Mouse (Mus musculus) monocyte, adult 2 months (primary cell): ENCODE data around the gene Ubqln4.
"Not testable (repeated sequence)": the region's sequence is repeated elsewhere in the genome, so short reads cannot be mapped to it uniquely, and the experiment has no call there.

Experiments
- DNase-seq, 2 experiments: peaks; one replicate each; pipeline ENCODE4 v3.0.0; 2022; ENCODE audit warnings: low spot score in 2 of 2, low read depth in 1 of 2

The Ubqln4 gene

DNA sequence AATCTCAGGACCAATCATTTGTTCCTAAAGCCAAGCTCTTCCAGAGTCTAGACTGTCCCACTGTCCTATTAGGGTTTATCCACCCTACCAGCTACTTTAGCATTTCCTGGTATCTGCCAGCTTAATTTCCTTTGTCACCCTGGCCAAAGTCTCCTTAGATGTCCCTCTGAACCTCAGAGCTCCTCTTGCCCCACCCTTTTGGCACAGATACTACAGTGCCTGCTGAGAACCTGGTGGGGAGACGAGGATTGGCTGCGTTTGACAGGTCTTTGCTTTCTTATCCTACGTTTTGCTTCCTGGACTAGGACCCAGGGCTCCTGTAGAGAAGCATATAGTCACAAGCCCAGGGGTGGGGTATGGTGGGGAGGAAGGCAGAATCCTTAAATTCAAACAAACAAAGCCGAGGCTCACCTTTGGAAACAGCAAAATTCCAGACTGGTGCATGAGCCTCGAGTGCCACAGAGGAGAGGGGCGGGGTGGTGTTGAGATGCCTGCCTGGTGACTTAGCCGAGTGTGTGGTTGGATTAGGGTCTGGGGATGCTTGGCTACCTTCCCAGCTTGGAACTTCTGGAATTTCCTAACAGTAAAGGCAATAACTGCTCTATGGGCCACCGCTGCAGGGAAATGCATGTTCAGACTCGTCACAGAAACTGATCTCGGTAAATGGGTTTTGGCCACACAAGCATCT lies 40.5 kb downstream of the Ubqln4 start:
- no peak for DNase-seq

DNA sequence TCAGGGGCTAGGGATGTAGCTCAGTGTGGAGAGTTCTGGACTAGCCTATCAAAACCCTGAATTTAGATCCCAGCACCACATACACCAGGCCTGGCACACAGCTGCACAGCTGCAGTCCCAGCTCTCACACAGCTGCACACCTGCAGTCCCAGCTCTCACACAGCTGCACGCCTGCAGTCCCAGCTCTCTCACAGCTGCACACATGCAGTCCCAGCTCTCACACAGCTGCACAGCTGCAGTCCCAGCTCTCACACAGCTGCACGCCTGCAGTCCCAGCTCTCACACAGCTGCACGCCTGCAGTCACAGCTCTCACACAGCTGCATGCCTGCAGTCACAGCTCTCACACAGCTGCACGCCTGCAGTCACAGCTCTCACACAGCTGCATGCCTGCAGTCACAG lies 43.0 kb downstream of the Ubqln4 start:
- not testable (repeated sequence) for DNase-seq

DNA sequence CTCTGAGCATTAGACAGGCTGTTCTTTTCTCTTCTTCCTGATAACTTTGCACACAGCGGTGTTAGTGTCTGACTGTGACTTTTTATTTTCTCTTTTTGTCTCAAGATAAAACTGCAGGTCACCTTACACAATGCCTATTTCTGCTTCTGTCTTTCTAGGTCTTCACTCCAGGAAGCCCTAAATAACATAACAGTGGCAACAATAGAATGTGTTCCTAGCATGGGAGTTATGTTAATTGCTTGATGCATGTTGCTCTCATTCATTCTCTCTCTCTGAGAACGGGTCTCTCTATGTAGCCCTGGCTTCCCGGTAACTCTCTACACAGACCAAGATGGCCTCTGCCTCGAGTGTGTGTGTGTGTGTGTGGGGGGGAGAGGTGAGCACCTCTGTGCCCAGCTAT lies 48.9 kb downstream of the Ubqln4 start:
- DNase-seq, result no peak

DNA sequence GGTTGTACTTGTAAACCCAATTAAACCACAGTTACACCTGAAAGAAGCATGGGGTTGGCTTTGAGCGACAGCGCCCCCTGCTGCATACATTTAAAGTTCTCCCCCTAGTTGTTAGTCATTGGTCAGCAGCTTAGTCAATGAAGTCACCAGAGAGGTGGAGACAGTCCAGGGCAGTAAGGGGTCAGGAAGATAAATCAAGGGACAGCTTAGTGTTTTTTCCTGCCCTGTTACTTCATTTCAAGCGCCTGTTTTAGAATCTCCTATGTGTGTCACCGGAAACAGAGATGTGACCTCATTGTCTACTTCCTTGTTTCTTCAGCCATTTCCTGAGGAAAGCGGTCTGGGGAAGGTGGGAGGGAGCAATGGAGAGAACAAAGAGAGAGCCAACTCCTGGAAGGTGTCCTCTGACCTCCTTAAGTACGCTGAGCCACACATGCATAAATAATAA lies 50.2 kb downstream of the Ubqln4 start:
- peak in 1 of 2 experiments; percentile 37 for DNase-seq

DNA sequence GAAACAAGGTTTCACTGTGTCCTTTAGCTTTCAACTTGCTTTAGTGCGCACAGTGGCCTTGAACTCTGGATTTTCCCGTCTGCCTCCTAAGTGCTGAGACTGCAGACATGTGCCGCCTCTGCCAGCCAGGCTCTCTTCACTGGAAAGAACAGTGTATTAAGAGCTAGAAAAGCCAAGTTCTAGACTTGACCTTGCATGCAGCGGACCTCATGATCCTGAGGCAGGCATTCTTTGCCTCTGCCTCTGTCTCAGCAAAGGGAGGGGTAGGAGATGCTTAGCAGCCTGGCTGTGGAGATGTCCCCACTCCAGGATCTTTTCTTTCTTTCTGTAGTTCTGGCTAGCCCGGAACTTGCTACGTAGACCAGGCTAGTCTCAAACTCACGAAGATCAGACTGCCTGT lies 51.3 kb downstream of the Ubqln4 start:
- DNase-seq, result no peak

DNA sequence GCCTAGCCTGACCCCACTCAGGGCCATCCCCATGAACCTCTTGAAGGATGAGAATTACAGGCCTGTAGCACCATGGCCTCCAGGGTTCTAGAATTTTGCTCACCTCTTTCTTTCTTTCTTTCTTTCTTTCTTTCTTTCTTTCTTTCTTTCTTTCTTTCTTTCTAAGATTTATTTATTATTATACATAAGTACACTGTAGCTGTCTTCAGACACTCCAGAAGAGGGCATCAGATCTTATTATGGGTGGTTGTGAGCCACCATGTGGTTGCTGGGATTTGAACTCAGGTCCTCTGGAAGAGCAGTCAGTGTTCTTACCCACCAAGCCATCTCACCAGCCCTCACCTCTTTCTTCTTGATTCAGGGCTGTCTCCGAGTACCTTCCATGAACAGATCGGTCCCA lies 52.1 kb downstream of the Ubqln4 start, which contains the start of gene Arhgef2:
Arhgef2 (plus strand) TSS at position 301 of the 400 bp plus-strand sequence.
- not testable (repeated sequence) for DNase-seq

DNA sequence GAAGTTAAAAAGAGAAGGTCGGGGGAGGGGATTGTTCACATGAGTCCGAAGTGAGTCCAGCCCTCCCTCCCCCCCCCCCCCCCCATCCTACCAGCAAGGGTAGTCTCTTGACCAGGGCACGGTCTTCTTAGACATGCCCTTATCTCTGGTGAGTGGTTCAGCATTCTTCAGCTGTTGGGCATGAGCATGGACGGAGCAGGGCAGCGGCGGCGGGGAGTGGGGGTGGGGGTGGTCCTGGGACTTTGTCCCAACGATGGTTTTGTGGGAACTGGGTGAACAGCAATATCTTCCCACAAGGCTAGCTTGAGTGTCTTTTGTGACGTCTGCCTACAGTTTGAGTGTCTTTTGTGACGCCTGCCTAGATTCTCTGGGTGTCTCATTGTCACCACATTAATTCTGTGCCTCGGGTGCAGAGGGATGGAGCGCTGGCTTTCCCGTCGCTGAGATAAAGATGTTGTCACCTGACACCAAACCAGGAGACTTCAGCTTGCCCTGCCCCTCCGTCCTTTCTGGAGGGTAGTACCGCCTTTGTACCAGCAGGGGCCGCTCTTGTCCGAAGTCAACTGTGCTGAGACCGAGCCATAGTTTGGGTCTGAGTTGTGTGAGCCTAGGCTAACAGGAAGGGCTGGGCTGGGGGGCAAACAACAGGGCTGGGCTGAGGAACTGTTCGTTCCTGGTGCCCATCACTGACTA lies 53.7 kb downstream of the Ubqln4 start:
- DNase-seq, result peak; percentile 79 to 86

DNA sequence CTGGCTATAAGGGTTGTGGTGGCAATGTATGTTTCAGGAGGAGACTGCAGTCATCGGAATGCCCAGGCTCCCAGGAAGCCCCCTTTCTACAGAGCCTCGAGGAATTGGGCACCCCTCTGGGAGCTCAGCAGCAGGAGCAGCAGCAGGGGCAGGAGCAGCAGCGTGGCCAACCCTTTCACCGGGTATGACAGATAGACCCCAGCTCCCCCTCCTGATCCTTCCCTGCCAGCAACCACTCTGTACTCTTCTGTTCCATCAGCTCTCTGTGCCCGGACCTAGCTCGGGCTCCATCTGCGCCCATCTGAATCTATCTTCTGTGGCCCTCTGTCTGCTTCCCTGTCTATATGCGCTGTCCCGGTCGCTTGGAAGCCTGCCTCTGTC lies 54.2 kb downstream of the Ubqln4 start:
- no peak for DNase-seq

DNA sequence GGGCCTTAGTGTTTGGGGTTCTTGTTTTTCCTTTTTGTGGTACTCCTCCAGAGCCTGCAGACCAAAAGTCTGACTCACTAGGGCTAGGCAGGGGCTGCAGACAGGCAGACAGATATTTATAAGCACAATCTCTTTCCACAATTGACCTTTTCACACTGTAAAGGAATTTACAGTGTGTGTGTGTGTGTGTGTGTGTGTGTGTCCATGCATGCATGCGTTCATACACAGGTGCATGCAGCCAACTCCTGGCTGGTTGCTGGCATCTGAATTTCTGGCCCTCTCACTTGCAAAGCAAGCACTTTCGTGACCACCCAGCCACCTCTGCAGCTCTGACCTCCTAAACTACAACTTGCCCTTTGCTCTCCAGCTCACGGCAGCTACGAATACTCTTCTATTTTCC lies 55.5 kb downstream of the Ubqln4 start:
- no peak for DNase-seq

DNA sequence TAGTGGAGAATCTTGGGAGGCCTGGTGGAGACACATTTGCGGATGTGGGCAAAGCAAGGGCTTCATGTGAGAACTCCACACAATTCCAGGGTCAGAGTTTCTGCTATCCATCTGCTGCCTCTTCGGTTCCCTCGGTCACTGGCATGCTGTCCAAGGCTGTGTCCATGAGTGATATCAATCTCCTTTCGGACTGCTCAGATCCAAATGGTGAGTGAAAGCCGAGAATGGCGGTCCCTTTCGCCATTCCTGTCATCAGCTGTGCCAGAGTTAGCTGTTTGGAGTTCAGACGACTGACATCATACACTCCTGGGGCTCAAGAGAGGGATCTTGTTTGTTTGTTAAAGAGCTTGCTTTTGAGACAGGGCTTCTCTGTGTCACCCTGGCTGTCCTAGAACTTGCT lies 60.9 kb downstream of the Ubqln4 start:
- DNase-seq, result no peak

DNA sequence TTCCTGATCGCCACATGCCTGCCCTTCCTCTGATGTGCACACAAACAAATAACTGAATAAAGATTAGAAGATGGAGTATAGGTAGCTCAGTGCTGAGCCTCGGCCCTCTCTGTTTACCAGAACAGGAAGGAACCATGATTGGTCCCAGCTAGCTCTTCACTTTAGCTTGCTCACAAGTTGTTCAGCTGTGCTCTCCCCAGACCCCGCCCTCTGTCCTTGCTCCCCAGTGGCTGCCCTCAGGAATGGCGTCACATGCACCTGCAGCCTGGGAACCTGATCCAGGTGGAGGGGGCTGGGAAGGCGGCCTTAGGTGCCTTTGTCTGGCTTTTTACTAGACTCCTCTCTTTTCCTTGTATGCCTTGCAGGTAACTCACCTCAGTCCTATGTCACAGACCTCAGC lies 61.6 kb downstream of the Ubqln4 start:
- DNase-seq, result no peak

DNA sequence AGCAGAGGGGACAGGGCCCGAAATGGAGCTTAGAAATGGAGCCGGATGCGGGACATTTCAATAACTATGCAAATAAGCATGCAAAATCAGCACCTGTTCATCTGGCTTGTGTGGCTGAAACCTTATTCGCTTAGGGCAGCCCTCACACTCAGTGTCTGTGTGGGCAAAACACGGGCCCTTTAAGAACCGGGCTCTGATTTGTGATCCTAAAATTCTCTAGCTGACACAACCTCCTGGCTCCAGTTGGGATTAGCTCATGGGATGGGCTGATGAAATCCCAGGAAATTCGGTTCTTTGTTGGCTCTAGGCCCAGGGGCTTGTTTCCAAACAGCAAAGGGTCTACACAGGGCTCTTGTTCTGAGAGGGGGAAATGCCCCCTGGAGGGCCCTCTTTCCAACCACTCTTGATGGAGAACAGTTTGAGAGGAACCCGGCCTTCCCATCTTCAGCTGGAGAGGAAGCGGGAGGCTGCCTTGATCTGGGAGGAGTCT lies 62.4 kb downstream of the Ubqln4 start:
- DNase-seq, result no peak

DNA sequence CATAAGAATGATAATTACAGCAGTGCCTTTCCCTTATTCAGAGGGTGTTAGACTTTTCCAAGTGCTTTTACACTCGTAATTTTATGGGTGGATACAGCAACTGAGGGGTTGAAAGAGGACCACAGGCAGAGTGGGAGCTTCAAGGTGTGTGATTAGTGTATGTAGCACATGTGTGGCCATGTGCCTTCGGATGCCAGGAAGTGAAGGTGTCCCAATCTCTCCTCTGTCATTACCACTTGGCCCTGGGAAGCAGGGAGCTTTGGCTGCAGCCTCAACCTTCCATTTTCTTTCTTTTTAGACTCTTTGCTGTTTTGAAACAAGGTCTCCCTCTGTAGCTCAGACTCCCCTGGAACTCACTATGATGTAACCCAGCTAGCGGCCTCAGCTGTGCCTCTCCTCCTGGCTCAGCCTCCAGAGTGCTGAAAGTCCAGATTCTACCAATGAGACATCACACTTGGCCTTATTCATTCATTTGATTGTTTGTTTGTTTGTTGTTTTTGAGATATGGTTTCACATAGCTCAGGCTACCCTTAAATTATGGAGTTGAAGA lies 63.5 kb downstream of the Ubqln4 start:
- DNase-seq, result no peak

DNA sequence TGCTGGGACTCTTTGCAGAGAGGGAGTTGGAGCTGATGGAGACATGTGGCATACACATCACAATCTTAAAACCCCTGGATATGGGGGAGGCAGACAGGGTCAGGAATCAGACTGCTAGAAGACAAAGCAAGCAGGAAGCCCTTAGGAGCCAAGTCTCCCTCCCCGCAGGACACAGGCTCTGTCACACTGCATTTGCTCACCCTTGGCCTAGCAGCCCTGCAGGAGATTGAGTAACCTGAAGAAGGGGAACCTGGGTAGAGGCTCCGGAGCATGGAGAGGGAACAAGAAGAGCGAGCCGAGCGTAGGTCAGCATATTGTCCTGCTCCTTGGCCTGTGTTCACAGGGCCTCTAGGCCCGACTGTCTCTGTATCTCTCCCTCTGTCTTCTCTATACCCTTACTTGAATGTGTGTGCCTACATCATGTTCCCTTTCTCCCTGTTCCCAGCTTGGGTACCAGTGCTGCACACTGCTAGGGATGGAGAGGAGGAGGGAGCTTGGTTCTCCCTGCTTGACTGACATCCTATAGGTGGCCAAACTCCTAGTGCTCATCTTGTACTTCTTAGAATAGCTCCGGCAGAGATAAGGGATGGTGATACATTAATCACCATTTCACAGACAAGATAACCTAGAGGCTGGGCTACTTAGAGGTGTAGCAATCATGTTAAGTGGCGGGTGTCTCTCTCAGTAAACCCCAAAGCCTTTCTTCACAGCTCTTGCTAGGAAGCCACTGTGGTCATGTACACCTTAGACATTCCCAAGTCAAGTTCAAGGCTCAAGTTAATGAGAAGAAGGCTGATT lies 64.7 kb downstream of the Ubqln4 start:
- DNase-seq, result peak; percentile 42 to 57
